Mouse (Mus musculus): ENCODE data around the gene Tmem151b. TPM values are rescaled to one million over a fixed set of nuclear protein-coding genes. Genes with fewer than 3 reads are reported as not detected.

The Tmem151b gene
- polyA plus RNA-seq, 1 experiment from 2014 or later: 0.47 TPM

DNA sequence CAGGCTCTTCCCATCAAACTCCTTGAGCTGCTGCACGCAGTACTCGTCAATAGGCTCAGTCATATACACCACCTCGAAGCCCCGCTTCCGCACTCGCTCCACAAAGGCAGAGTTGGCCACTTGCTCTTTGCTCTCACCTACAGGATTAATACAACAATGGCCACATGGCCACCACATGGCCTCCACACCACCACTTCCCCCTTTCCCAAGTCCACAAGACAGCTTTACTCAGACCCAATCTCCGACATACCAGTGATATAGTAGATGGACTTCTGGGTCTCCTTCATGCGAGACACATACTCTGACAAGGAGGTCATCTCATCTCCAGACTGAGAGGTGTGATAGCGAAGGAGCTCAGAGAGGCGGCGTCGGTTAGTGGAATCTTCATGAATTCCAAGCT lies 19.5 kb upstream of the Tmem151b start:
- no peaks in the 10 kb centered on the region for H3K9me3 ChIP-seq (ENCODE audit: control insufficient read depth, low read length)
- H3K9ac ChIP-seq (ENCODE audit: low read length): no peak overlapping the region
- H3K4me2 ChIP-seq (ENCODE audit: low read length): no peak overlapping the region
- no peak for ATAC-seq (ENCODE audit: insufficient number of reproducible peaks, insufficient read depth, low FRiP score, low read depth)
- 84% methylated on average over 12 of the region's 12 CpGs for WGBS
- H3K4me3 ChIP-seq (ENCODE audit: control insufficient read depth in 1 of 2, insufficient read depth in 1 of 2, low read depth in 1 of 2, low read length in 2 of 2): no peak overlapping the region
- peaks cover 12 to 27% of the 10 kb centered on the region in 2 experiments; a peak in 3 of 4 replicates for H3K4me1 ChIP-seq (ENCODE audit: control insufficient read depth in 2 of 2, insufficient read depth in 2 of 2, low read length in 2 of 2)
- no peaks in the 10 kb centered on the region for H3K27me3 ChIP-seq (ENCODE audit: control insufficient read depth, insufficient read depth, low read length)
- peaks cover 74% of the 10 kb centered on the region for H3K36me3 ChIP-seq (ENCODE audit: control insufficient read depth, insufficient read depth, low read length)
- H3K27ac ChIP-seq (replicated peaks in 1 of 2; ENCODE audit: control insufficient read depth in 1 of 2, insufficient read depth in 1 of 2, low read depth in 2 of 2, low read length in 2 of 2): no peak overlapping the region

- ATAC-seq (ENCODE audit: insufficient number of reproducible peaks, insufficient read depth, low FRiP score, low read depth): no peak
- Histone ChIP-seq H3K4me2 (ENCODE audit: low read length) (no peak overlapping the region), H3K9ac (ENCODE audit: low read length) (no peak overlapping the region), H3K27me3 (ENCODE audit: control insufficient read depth, insufficient read depth, low read length) (no peaks in the 10 kb centered on the region), H3K4me3 (ENCODE audit: control insufficient read depth in 1 of 2, insufficient read depth in 1 of 2, low read depth in 1 of 2, low read length in 2 of 2) (no peak overlapping the region), H3K36me3 (ENCODE audit: control insufficient read depth, insufficient read depth, low read length) (peaks cover 74% of the 10 kb centered on the region), H3K9me3 (ENCODE audit: control insufficient read depth, low read length) (no peaks in the 10 kb centered on the region), H3K27ac (replicated peaks in 1 of 2; ENCODE audit: control insufficient read depth in 1 of 2, insufficient read depth in 1 of 2, low read depth in 2 of 2, low read length in 2 of 2) (peak overlapping the region in 1 of 2 experiments; percentile 8; a peak in 2 of 4 replicates), H3K4me1 (ENCODE audit: control insufficient read depth in 2 of 2, insufficient read depth in 2 of 2, low read length in 2 of 2) (peaks cover 12 to 27% of the 10 kb centered on the region in 2 experiments; a peak in 3 of 4 replicates)
- WGBS: 14% methylated on average over 4 of the region's 4 CpGs
Measured at GRCm38 (mm10) chr17:45567162-45567601, 17.7 kb upstream of the Tmem151b start.

- Histone ChIP-seq H3K27ac (replicated peaks in 1 of 2; ENCODE audit: control insufficient read depth in 1 of 2, insufficient read depth in 1 of 2, low read depth in 2 of 2, low read length in 2 of 2) (peak overlapping the region in 1 of 2 experiments; percentile 8; a peak in 2 of 4 replicates), H3K9ac (ENCODE audit: low read length) (no peak overlapping the region), H3K4me1 (ENCODE audit: control insufficient read depth in 2 of 2, insufficient read depth in 2 of 2, low read length in 2 of 2) (peaks cover 12 to 21% of the 10 kb centered on the region in 2 experiments; a peak in 3 of 4 replicates), H3K36me3 (ENCODE audit: control insufficient read depth, insufficient read depth, low read length) (peaks cover 68% of the 10 kb centered on the region), H3K9me3 (ENCODE audit: control insufficient read depth, low read length) (no peaks in the 10 kb centered on the region), H3K4me3 (ENCODE audit: control insufficient read depth in 1 of 2, insufficient read depth in 1 of 2, low read depth in 1 of 2, low read length in 2 of 2) (no peak overlapping the region), H3K4me2 (ENCODE audit: low read length) (no peak overlapping the region), H3K27me3 (ENCODE audit: control insufficient read depth, insufficient read depth, low read length) (no peaks in the 10 kb centered on the region)
- ATAC-seq (ENCODE audit: insufficient number of reproducible peaks, insufficient read depth, low FRiP score, low read depth): no peak
- 63% methylated on average over 18 of the region's 18 CpGs for WGBS
Measured at GRCm38 (mm10) chr17:45566360-45567161, 17.1 kb upstream of the Tmem151b start.

GRCm38 (mm10) chr17:45566031-45566359 lies 16.5 kb upstream of the Tmem151b start:
- Histone ChIP-seq H3K27ac (replicated peaks in 1 of 2; ENCODE audit: control insufficient read depth in 1 of 2, insufficient read depth in 1 of 2, low read depth in 2 of 2, low read length in 2 of 2) (no peak overlapping the region), H3K4me2 (ENCODE audit: low read length) (no peak overlapping the region), H3K9ac (ENCODE audit: low read length) (no peak overlapping the region), H3K27me3 (ENCODE audit: control insufficient read depth, insufficient read depth, low read length) (no peaks in the 10 kb centered on the region), H3K4me3 (ENCODE audit: control insufficient read depth in 1 of 2, insufficient read depth in 1 of 2, low read depth in 1 of 2, low read length in 2 of 2) (no peak overlapping the region), H3K9me3 (ENCODE audit: control insufficient read depth, low read length) (no peaks in the 10 kb centered on the region), H3K36me3 (ENCODE audit: control insufficient read depth, insufficient read depth, low read length) (peaks cover 62% of the 10 kb centered on the region), H3K4me1 (ENCODE audit: control insufficient read depth in 2 of 2, insufficient read depth in 2 of 2, low read length in 2 of 2) (peaks cover 12 to 16% of the 10 kb centered on the region in 2 experiments; a peak in 3 of 4 replicates)
- WGBS: 68% methylated on average over 1 of the region's 1 CpGs
- no peak for ATAC-seq (ENCODE audit: insufficient number of reproducible peaks, insufficient read depth, low FRiP score, low read depth)

- Histone ChIP-seq H3K4me2 (ENCODE audit: low read length) (peak overlapping the region; percentile 89), H3K9ac (ENCODE audit: low read length) (peak overlapping the region; percentile 92), H3K9me3 (ENCODE audit: control insufficient read depth, low read length) (no peaks in the 10 kb centered on the region), H3K4me1 (ENCODE audit: control insufficient read depth in 2 of 2, insufficient read depth in 2 of 2, low read length in 2 of 2) (peaks cover 12 to 15% of the 10 kb centered on the region in 2 experiments; a peak in 3 of 4 replicates), H3K27me3 (ENCODE audit: control insufficient read depth, insufficient read depth, low read length) (no peaks in the 10 kb centered on the region), H3K4me3 (ENCODE audit: control insufficient read depth in 1 of 2, insufficient read depth in 1 of 2, low read depth in 1 of 2, low read length in 2 of 2) (peak overlapping the region in 1 of 2 experiments; percentile 81; a peak in 3 of 4 replicates), H3K27ac (replicated peaks in 1 of 2; ENCODE audit: control insufficient read depth in 1 of 2, insufficient read depth in 1 of 2, low read depth in 2 of 2, low read length in 2 of 2) (no peak overlapping the region), H3K36me3 (ENCODE audit: control insufficient read depth, insufficient read depth, low read length) (peaks cover 53% of the 10 kb centered on the region)
- 92% methylated on average over 11 of the region's 11 CpGs for WGBS
- ATAC-seq (ENCODE audit: insufficient number of reproducible peaks, insufficient read depth, low FRiP score, low read depth): no peak
Measured at GRCm38 (mm10) chr17:45565103-45565502, 15.6 kb upstream of the Tmem151b start.

GRCm38 (mm10) chr17:45564531-45565084 lies 15.1 kb upstream of the Tmem151b start:
- no peak for ATAC-seq (ENCODE audit: insufficient number of reproducible peaks, insufficient read depth, low FRiP score, low read depth)
- peaks cover 48% of the 10 kb centered on the region for H3K36me3 ChIP-seq (ENCODE audit: control insufficient read depth, insufficient read depth, low read length)
- H3K27ac ChIP-seq (replicated peaks in 1 of 2; ENCODE audit: control insufficient read depth in 1 of 2, insufficient read depth in 1 of 2, low read depth in 2 of 2, low read length in 2 of 2): peak overlapping the region in 1 of 2 experiments; percentile 77; a peak in 2 of 4 replicates
- no peaks in the 10 kb centered on the region for H3K27me3 ChIP-seq (ENCODE audit: control insufficient read depth, insufficient read depth, low read length)
- 12% methylated on average over 18 of the region's 18 CpGs for WGBS
- peak overlapping the region; percentile 89 for H3K4me2 ChIP-seq (ENCODE audit: low read length)
- H3K4me3 ChIP-seq (ENCODE audit: control insufficient read depth in 1 of 2, insufficient read depth in 1 of 2, low read depth in 1 of 2, low read length in 2 of 2): peak overlapping the region; percentile 81 to 90
- H3K4me1 ChIP-seq (ENCODE audit: control insufficient read depth in 2 of 2, insufficient read depth in 2 of 2, low read length in 2 of 2): peaks cover 10 to 12% of the 10 kb centered on the region in 2 experiments; a peak in 3 of 4 replicates
- no peaks in the 10 kb centered on the region for H3K9me3 ChIP-seq (ENCODE audit: control insufficient read depth, low read length)
- H3K9ac ChIP-seq (ENCODE audit: low read length): peak overlapping the region; percentile 92

DNA sequence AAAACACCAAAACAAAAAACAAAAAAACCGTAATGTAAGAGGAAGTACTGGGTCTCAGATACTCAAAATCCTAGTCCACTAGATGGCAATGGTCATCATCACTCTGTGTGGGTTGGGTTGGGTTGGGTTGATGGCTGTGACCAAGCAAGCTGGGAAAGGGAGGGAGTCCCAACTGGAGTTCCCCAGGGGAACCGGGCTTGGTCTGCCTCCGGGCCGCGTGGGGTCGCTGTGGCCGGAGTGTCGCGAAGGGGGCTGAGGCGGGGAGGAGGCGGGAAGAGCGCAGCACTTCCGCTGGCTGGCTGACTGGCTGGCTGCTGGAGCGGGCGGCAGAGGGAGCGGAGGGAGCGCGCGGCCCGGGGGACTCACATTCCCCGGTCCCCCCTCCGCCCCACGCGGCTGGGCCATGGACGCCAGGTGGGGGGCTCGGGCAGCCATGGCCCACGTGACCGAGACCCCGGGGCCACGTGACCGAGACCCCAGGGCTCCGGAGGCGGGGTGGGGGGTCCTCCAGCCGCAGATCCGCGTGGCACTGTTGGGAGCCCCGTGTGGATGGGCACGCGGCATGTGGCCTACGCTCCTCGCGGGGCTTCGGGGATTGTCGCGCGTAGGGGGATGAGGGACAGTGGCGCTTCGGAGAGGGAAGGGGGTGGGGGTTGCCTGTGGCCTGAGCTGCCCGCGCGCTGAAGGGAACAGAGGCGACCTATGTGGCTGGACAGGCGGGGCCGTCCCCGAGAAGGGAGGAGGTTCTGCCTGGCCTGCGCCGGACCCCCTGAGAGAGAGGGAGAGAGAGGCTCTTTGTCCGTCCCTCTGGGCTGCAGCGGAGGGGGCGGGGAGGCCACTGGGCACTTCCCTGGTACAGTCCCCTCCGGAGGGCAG lies 14.4 kb upstream of the Tmem151b start, which contains the start of gene Slc35b2:
Slc35b2 (plus strand) TSS at position 220 of the 876 bp plus-strand sequence.
- Histone ChIP-seq H3K9me3 (ENCODE audit: control insufficient read depth, low read length) (no peaks in the 10 kb centered on the region), H3K4me2 (ENCODE audit: low read length) (peak within 1 kb of the TSS; percentile 89), H3K9ac (ENCODE audit: low read length) (peak within 1 kb of the TSS; percentile 92), H3K36me3 (ENCODE audit: control insufficient read depth, insufficient read depth, low read length) (peaks cover 41% of the 10 kb centered on the region), H3K4me3 (ENCODE audit: control insufficient read depth in 1 of 2, insufficient read depth in 1 of 2, low read depth in 1 of 2, low read length in 2 of 2) (peak within 1 kb of the TSS; percentile 81 to 90), H3K27me3 (ENCODE audit: control insufficient read depth, insufficient read depth, low read length) (no peaks in the 10 kb centered on the region), H3K27ac (replicated peaks in 1 of 2; ENCODE audit: control insufficient read depth in 1 of 2, insufficient read depth in 1 of 2, low read depth in 2 of 2, low read length in 2 of 2) (peak within 1 kb of the TSS; percentile 46 to 77), H3K4me1 (ENCODE audit: control insufficient read depth in 2 of 2, insufficient read depth in 2 of 2, low read length in 2 of 2) (peaks cover 10 to 12% of the 10 kb centered on the region in 2 experiments; a peak in 3 of 4 replicates)
- WGBS: under 1% methylated on average over 57 of the region's 61 CpGs
- peak; percentile 79 for ATAC-seq (ENCODE audit: insufficient number of reproducible peaks, insufficient read depth, low FRiP score, low read depth)

Measured in heart, embryonic 14.5 days (tissue).